Mouse (Mus musculus) liver, embryonic 14.5 days (tissue): Measurements from ENCODE around the gene Ntn3.

Experiments
- CTCF ChIP-seq: IDR thresholded peaks from 2 replicates; pipeline ENCODE4 v1.5.1; 2016; ENCODE audit warnings: antibody characterized with exemption, low read depth, control low read depth
- EP300 ChIP-seq: IDR thresholded peaks from 2 replicates; pipeline ENCODE4 v1.6.1; 2016; ENCODE audit warnings: antibody characterized with exemption, low read depth

- TF ChIP-seq CTCF (no peak), EP300 (no peak)
These were observed 689 bp downstream of the Ntn3 start for GRCm38 (mm10) chr17:24208641-24209042.
